8 mouse cellular contexts compared by ENCODE assay signal in genomic region chr9:57640384-57640783, GRCm38 (mm10). TPM values are rescaled to one million over a fixed set of nuclear protein-coding genes. Genes with fewer than 3 reads are reported as not detected.
DNase-seq lines count a peak whose midpoint lies in the region; ATAC-seq lines count a peak whose summit lies in the region.

No protein-coding gene starts in this region.

- H3K27ac ChIP-seq in embryonic facial prominence, embryonic 13.5 days, result peak overlapping the region; percentile 89
- H3K27ac ChIP-seq in heart, embryonic 13.5 days (replicated peaks), result peak overlapping the region; percentile 75
- H3K27ac ChIP-seq in kidney, embryonic 16.5 days (ENCODE audit: low read length), result peak overlapping the region; percentile 85

- ATAC-seq in embryonic facial prominence, embryonic 13.5 days (ENCODE audit: insufficient number of reproducible peaks, insufficient read depth, low FRiP score, low TSS enrichment, low read depth), result peak; percentile 71
- no peak for ATAC-seq in heart, embryonic 13.5 days (ENCODE audit: extremely low read depth, insufficient number of reproducible peaks, low FRiP score, low TSS enrichment)
- ATAC-seq in kidney, embryonic 16.5 days (ENCODE audit: low FRiP score, low TSS enrichment), result peak; percentile 62

- no peaks in the 10 kb centered on the region for H3K27me3 ChIP-seq in embryonic facial prominence, embryonic 13.5 days
- no peaks in the 10 kb centered on the region for H3K27me3 ChIP-seq in heart, embryonic 13.5 days (replicated peaks)
- no peaks in the 10 kb centered on the region for H3K27me3 ChIP-seq in kidney, embryonic 16.5 days (ENCODE audit: insufficient read depth, low read length)

- peak; percentile 64 to 67 for DNase-seq in right cerebral cortex, postnatal 10 days (ENCODE audit: low spot score in 2 of 2)
- DNase-seq in right cerebral cortex, postnatal 25 days, result no peak
- DNase-seq in lung, postnatal 4 days, result peak; percentile 84 to 90
- peak; percentile 98 to 99 for DNase-seq in spleen, postnatal 36 days (ENCODE audit: low spot score in 2 of 2)
- DNase-seq in cerebellum, postnatal 4 days (ENCODE audit: low spot score in 2 of 2), result no peak

- H3K9me3 ChIP-seq in embryonic facial prominence, embryonic 13.5 days, result no peaks in the 10 kb centered on the region
- H3K9me3 ChIP-seq in heart, embryonic 13.5 days, result no peaks in the 10 kb centered on the region
- no peaks in the 10 kb centered on the region for H3K9me3 ChIP-seq in kidney, embryonic 16.5 days (ENCODE audit: low read length)

- H3K4me3 ChIP-seq in embryonic facial prominence, embryonic 13.5 days, result peak overlapping the region; percentile 23
- H3K4me3 ChIP-seq in heart, embryonic 13.5 days, result peak overlapping the region; percentile 37
- H3K4me3 ChIP-seq in kidney, embryonic 16.5 days (ENCODE audit: low read length), result peak overlapping the region; percentile 3; the same call in 1 of the 2 replicates

- peak overlapping the region; percentile 44 for H3K9ac ChIP-seq in embryonic facial prominence, embryonic 13.5 days
- peak overlapping the region; percentile 65 for H3K9ac ChIP-seq in heart, embryonic 13.5 days
- peak overlapping the region; percentile 24 for H3K9ac ChIP-seq in kidney, embryonic 16.5 days (replicated peaks; ENCODE audit: low read length)

- H3K36me3 ChIP-seq in embryonic facial prominence, embryonic 13.5 days, result peaks cover 15% of the 10 kb centered on the region
- H3K36me3 ChIP-seq in heart, embryonic 13.5 days, result peaks cover 14% of the 10 kb centered on the region
- 0 out of 2 replicates have a peak, but pooled peaks cover 8% of the 10 kb centered on the region for H3K36me3 ChIP-seq in kidney, embryonic 16.5 days (ENCODE audit: insufficient read depth, low read length)

- peaks cover 79% of the 10 kb centered on the region for H3K4me1 ChIP-seq in embryonic facial prominence, embryonic 13.5 days
- H3K4me1 ChIP-seq in heart, embryonic 13.5 days, result peaks cover 85% of the 10 kb centered on the region
- H3K4me1 ChIP-seq in kidney, embryonic 16.5 days (ENCODE audit: insufficient read depth, low read length), result peaks cover 81% of the 10 kb centered on the region

- H3K4me2 ChIP-seq in embryonic facial prominence, embryonic 13.5 days, result peak overlapping the region; percentile 53
- H3K4me2 ChIP-seq in heart, embryonic 13.5 days, result peak overlapping the region; percentile 67
- peak overlapping the region; percentile 40 for H3K4me2 ChIP-seq in kidney, embryonic 16.5 days (replicated peaks; ENCODE audit: low read depth, low read length)

- 6% methylated on average over 15 of the region's 15 CpGs for WGBS in embryonic facial prominence, embryonic 13.5 days
- 15% methylated on average over 15 of the region's 15 CpGs for WGBS in heart, embryonic 13.5 days
- WGBS in kidney, embryonic 16.5 days, result 3% methylated on average over 15 of the region's 15 CpGs

RNA-seq across cellular contexts. Expression of gene Csk, which starts 13.0 kb away (rescaled TPM):
- polyA plus RNA-seq in embryonic facial prominence, embryonic 13.5 days (2015; fragmentation: Nextera tagmentation; extraction: Ambion mirVana), result 32.4 and 38.0 TPM in 2 replicates
- polyA plus RNA-seq in heart, embryonic 13.5 days (2015; fragmentation: Nextera tagmentation; extraction: Ambion mirVana), result 16.3 and 17.2 TPM in 2 replicates
- 27.2 and 31.6 TPM in 2 replicates for polyA plus RNA-seq in kidney, embryonic 16.5 days (2015; fragmentation: Nextera tagmentation; extraction: Ambion mirVana)

RNA-seq across cellular contexts. Expression of gene Lman1l, which starts 19.8 kb away (rescaled TPM):
- polyA plus RNA-seq in embryonic facial prominence, embryonic 13.5 days (2015; fragmentation: Nextera tagmentation; extraction: Ambion mirVana), result not detected in 2 replicates
- not detected in 2 replicates for polyA plus RNA-seq in heart, embryonic 13.5 days (2015; fragmentation: Nextera tagmentation; extraction: Ambion mirVana)
- polyA plus RNA-seq in kidney, embryonic 16.5 days (2015; fragmentation: Nextera tagmentation; extraction: Ambion mirVana), result not detected in 2 replicates

RNA-seq across cellular contexts. Expression of gene Cplx3, which starts 34.3 kb away (rescaled TPM):
- polyA plus RNA-seq in embryonic facial prominence, embryonic 13.5 days (2015; fragmentation: Nextera tagmentation; extraction: Ambion mirVana), result not detected in 2 replicates
- not detected in 2 replicates for polyA plus RNA-seq in heart, embryonic 13.5 days (2015; fragmentation: Nextera tagmentation; extraction: Ambion mirVana)
- not detected in 2 replicates for polyA plus RNA-seq in kidney, embryonic 16.5 days (2015; fragmentation: Nextera tagmentation; extraction: Ambion mirVana)

RNA-seq across cellular contexts. Expression of gene Cyp1a2, which starts 43.1 kb away (rescaled TPM):
- not detected in 2 replicates for polyA plus RNA-seq in embryonic facial prominence, embryonic 13.5 days (2015; fragmentation: Nextera tagmentation; extraction: Ambion mirVana)
- not detected in 2 replicates for polyA plus RNA-seq in heart, embryonic 13.5 days (2015; fragmentation: Nextera tagmentation; extraction: Ambion mirVana)
- polyA plus RNA-seq in kidney, embryonic 16.5 days (2015; fragmentation: Nextera tagmentation; extraction: Ambion mirVana), result not detected in 2 replicates

RNA-seq across cellular contexts. Expression of gene Cyp1a1, which starts 47.3 kb away (rescaled TPM):
- not detected in 2 replicates for polyA plus RNA-seq in embryonic facial prominence, embryonic 13.5 days (2015; fragmentation: Nextera tagmentation; extraction: Ambion mirVana)
- not detected in 2 replicates for polyA plus RNA-seq in heart, embryonic 13.5 days (2015; fragmentation: Nextera tagmentation; extraction: Ambion mirVana)
- polyA plus RNA-seq in kidney, embryonic 16.5 days (2015; fragmentation: Nextera tagmentation; extraction: Ambion mirVana), result 0.23 and 0.25 TPM in 2 replicates

Comparison
In these comparisons a context has a peak if more than half of its experiments do, and no peak if none do; other contexts are left out.
1. DNase-seq: peak in right cerebral cortex, postnatal 10 days (2 of 2), lung, postnatal 4 days (2 of 2) and spleen, postnatal 36 days (2 of 2); none in right cerebral cortex, postnatal 25 days (single experiment) and cerebellum, postnatal 4 days (0 of 2).
2. Peak in every context shown above with its lines, with median percentiles within 50 percentile points of each other: H3K27ac ChIP-seq, H3K4me2 ChIP-seq, H3K4me3 ChIP-seq and H3K9ac ChIP-seq.